Mouse (Mus musculus) spleen, adult 2 months (tissue): ENCODE results near the gene Wdr20.

Experiments used
- CTCF ChIP-seq: fragments of 200-500 bp; IDR thresholded peaks from 2 replicates; pipeline ENCODE4 v1.5.1; 2011; ENCODE audit warnings: mild to moderate bottlenecking, inconsistent platforms; ENCODE audit not compliant: insufficient read depth, insufficient read length, insufficient replicate concordance; ENCODE audit errors: extremely low read depth
- POLR2A ChIP-seq: fragments of 200-500 bp; IDR thresholded peaks from 2 replicates; pipeline ENCODE4 v1.6.1; 2011; ENCODE audit warnings: low read depth, low read length, inconsistent platforms

DNA sequence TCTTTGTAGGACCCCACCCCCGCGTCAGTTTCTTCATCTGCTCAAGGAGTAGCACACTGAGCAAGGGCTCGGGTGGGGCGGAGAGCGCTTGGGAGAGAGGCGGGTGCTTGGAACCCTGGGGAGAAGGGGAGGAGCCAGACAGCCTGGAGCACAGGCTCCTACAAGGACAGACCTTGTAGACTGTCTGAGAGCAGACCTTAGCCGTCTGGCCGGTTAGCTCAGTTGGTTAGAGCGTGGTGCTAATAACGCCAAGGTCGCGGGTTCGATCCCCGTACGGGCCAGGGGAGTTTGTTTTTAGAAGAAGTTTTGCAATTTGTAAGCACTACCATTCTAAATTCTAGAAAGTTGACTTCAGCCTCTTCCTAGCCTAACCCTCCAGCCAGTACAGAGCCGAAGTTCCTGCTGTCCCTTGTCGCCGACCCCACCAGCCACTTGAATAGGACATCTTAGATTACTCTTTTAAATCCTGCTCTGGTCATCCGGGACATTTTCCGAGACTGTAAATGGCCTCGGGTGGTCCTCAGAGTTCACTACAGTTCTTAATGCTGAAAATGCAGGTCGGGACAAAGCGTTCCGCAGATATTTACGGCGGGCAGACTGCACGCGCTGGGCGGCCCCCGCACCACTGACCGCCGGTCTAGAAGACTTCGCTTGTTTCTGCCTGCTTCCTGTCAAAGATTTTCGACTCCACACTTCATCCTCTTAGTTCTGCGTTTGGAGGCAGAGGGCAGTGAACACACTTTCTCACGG lies 107.6 kb downstream of the Wdr20 start:
- TF ChIP-seq POLR2A (no peak), CTCF (no peak)
